In the genomic region with DNA sequence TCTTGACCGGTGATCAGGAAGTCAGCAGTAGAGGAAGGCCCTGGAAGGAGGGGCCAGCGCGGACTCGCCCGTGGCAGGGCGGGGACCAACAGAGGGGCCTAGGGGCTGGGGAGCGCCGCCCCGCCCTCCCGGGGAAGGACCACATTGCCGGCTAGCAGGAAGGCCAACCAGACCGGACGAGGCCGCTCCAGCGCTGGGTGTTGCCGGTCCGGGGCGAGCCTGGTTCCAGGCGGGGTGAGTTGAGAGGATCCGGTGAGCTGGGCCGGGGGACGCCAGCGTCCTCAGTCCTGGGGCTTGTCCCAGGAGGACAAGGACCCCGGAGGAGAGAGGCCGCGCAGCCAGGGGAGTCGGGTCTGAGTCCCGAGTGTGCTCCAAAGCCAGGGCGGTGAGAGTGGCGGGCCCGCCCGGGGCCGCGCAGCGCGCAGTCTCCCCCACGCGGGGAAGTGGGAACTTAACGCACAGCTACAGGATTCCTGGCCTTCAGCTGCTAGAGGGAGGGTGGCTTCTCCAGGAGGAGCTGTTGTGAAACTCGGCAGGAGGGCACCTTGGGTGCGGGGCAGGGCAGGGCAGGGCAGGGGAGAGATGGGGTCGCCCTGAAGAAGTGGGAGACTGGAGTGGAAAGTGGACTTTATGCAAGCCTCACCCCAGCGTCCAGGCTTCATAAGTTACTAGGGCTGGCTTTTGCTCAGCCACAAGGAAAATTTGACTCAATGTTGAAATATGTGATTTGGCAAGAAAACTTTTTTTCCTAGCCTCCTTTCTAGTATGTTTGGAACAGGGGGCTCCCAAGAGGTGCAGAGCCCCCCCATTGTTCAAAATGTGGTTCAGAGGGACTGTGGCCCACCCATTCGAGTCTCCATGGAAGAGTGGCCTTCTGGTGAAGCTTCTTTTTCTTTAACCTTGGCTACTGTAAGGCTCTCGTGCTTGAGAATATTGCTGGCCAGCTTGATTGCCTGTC, we compare ENCODE assay signal across 8 mouse cellular contexts. TPM values are rescaled to one million over a fixed set of nuclear protein-coding genes. Genes with fewer than 3 reads are reported as not detected.
A peak's percentile ranks its signal among the peaks of the same experiment; 100 is the strongest.
DNase-seq lines count a peak whose midpoint lies in the region; ATAC-seq lines count a peak whose summit lies in the region.

No protein-coding gene starts in this region.

- DNase-seq in NIH3T3 (ENCODE audit: low read depth): peak; percentile 94
- DNase-seq in cerebellum, adult 9-10 months: peak; percentile 55
- DNase-seq in forelimb bud, embryonic 11.5 days (ENCODE audit: low read depth, low spot score): peak; percentile 72
- DNase-seq in layer of hippocampus, postnatal 10 days (ENCODE audit: low spot score in 2 of 2): peak; percentile 70 to 77
- peak; percentile 94 for DNase-seq in lung, postnatal 25 days (ENCODE audit: low spot score)
- DNase-seq in ovary, postnatal 36 days (ENCODE audit: low spot score): peak; percentile 91
- DNase-seq in thymus, postnatal 14 days: peak; percentile 88

- peak; percentile 67 to 76 for ATAC-seq in hematopoietic stem cell, adult 5-6 weeks (replicated peaks in 1 of 2; ENCODE audit: insufficient read depth in 1 of 2, low FRiP score in 2 of 2, low TSS enrichment in 1 of 2, low read depth in 1 of 2, poor library complexity in 2 of 2, severe bottlenecking in 2 of 2)

RNA-seq across cellular contexts. Expression of a gene that starts 6.7 kb away (rescaled TPM):
- 50.9 and 100 TPM in 2 replicates for total RNA-seq in hematopoietic stem cell, adult 5-6 weeks (2017)
- total RNA-seq in layer of hippocampus, postnatal 10 days (2021): 10 to 100 TPM; 43.9 to 50.2 TPM

RNA-seq across cellular contexts. Expression of a gene that starts 27.4 kb away (rescaled TPM):
- not detected in 2 replicates for total RNA-seq in hematopoietic stem cell, adult 5-6 weeks (2017)
- total RNA-seq in layer of hippocampus, postnatal 10 days (2021): not detected

RNA-seq across cellular contexts. Expression of a gene that starts 34.4 kb away (rescaled TPM):
- total RNA-seq in hematopoietic stem cell, adult 5-6 weeks (2017): not detected in 2 replicates
- total RNA-seq in layer of hippocampus, postnatal 10 days (2021): under 1 TPM; 0.11 to 0.14 TPM

RNA-seq across cellular contexts. Expression of a gene that starts 47.6 kb away (rescaled TPM):
- 144 and 155 TPM in 2 replicates for total RNA-seq in hematopoietic stem cell, adult 5-6 weeks (2017)
- total RNA-seq in layer of hippocampus, postnatal 10 days (2021): 10 to 100 TPM; 33.9 to 36.4 TPM

RNA-seq across cellular contexts. Expression of a gene that starts 53.8 kb away (rescaled TPM):
- total RNA-seq in hematopoietic stem cell, adult 5-6 weeks (2017): not detected in 2 replicates
- under 1 TPM in 1 of 2 experiments, not detected in 1; 0.25 TPM for total RNA-seq in layer of hippocampus, postnatal 10 days (2021)

Comparison
In these comparisons a context has a peak if more than half of its experiments do, and no peak if none do; other contexts are left out.
1. Peak in every context shown above with its lines: DNase-seq and ATAC-seq.